Mouse (Mus musculus): ENCODE measurements around the gene Qrfp. TPM values are rescaled to one million over a fixed set of nuclear protein-coding genes. Genes with fewer than 3 reads are reported as not detected.

Gene Qrfp
- total and polyA plus RNA-seq, 2 experiments from 2014 or later: 0.06 to 0.19 TPM

DNA sequence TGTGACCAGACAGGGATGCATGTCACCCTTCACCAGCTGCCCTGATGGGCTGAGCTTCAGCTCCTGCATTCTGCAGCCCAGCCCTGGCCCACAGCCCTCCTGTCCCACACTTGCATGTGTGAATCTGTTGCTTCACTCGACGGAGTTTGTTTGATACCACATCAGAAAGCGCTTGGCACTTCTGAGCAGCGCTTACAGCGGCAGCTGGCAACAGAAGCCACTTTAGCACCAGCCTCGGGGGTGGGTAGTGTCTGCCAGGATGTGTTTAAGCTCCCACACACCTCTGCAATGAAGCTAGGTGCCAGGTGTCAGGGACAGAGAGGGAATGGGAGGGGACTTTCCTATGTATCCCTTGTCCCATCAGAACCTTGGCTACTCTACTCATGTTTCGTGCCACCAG is 4.3 kb upstream of the Qrfp start:
- TF ChIP-seq CTCF (IDR thresholded peaks at IDR 0.05; ENCODE audit: low read depth): no peak

DNA sequence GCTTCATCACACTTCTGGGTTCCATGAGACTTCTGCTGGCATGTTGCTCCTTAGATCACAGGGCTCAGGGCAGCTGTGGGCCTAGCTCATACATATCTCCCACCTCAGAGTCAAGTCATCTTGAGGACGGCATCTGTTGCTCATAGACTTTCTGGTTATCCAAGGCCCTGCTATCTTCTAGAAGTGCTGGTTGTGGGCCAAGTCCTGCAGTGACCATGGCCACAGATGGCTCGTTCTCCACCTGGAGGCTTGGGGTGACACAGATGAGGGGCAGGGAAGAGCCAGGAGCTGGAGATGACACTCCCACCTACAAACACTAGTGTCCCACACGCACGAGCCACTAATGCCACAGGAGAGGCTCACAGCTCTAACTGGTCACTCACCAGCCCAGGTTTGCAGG is 3.3 kb upstream of the Qrfp start:
- no peaks in the 10 kb centered on the region for H3K4me1 ChIP-seq (ENCODE audit: insufficient read depth)

More for the DNA sequence above, 4.3 kb upstream of the Qrfp start:
- Histone ChIP-seq H3K9ac (no peak overlapping the region), H3K4me1 (ENCODE audit: insufficient read depth) (no peaks in the 10 kb centered on the region), H3K36me3 (ENCODE audit: insufficient read depth) (no peaks in the 10 kb centered on the region; the same call in 1 of the 2 replicates), H3K27ac (ENCODE audit: low read depth, low read length) (no peak overlapping the region), H3K4me3 (ENCODE audit: low read depth, low read length) (no peak overlapping the region), H3K27me3 (ENCODE audit: insufficient read depth, low read length) (no peaks in the 10 kb centered on the region), H3K4me2 (ENCODE audit: low read depth) (no peak overlapping the region), H3K9me3 (ENCODE audit: low read length) (no peaks in the 10 kb centered on the region)
- ATAC-seq (peak; percentile 34; the same call in 1 of the 2 replicates), DNase-seq (no peak)
- WGBS: 56% methylated on average over 7 of the region's 7 CpGs

DNA sequence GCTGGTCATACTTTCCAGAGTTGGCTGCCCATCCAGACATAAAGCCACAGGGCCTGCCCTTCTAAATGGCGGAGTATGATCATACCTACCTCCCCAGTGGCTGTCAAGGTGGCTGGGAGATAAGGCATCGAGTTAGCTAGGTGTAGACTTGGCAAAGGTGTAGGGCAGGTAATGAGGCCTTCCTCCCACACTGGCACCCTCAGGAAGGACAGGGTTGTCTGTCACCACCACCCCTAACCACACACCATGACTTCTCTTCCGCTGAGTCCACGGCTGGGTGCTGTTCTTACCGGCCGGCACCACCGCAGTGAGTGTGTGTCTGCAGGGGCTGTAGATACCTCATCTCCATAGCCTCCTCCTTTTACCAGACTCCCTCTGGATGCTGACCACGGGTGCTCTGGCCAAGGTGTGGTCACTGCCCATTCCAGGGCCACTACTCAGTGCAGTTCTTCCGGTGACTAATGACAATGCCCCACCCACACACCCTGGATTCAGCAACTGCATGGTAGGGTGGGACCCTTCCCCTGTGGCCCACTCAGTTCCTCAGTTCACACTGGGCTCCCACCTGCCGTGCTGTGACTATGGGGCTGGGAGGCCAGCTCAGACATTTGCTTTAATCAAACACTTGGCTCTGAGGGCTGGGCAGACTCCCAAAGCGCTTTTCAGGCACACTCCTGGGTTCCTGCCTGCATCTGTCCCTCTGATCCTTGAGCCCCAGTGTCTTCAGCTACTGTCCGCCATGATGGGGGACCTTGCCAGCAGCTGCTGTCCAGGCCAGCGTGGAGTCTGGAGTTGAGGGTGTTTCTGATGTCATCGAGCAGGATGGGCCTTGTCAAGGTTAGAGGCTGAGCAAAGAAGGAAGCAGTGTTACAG is 942 bp upstream of the Qrfp start:
- Histone ChIP-seq H3K4me2 (ENCODE audit: low read depth) (no peak overlapping the region), H3K27ac (ENCODE audit: low read depth, low read length) (no peak overlapping the region), H3K27me3 (ENCODE audit: insufficient read depth, low read length) (no peaks in the 10 kb centered on the region), H3K9me3 (ENCODE audit: low read length) (no peaks in the 10 kb centered on the region), H3K4me3 (ENCODE audit: low read depth, low read length) (no peak overlapping the region), H3K4me1 (ENCODE audit: insufficient read depth) (peaks cover 4% of the 10 kb centered on the region; the same call in 1 of the 2 replicates), H3K36me3 (ENCODE audit: insufficient read depth) (no peaks in the 10 kb centered on the region; the same call in 1 of the 2 replicates), H3K9ac (no peak overlapping the region)
- ATAC-seq (no peak), DNase-seq (no peak)
- WGBS: 79% methylated on average over 14 of the region's 14 CpGs
- TF ChIP-seq CTCF (IDR thresholded peaks at IDR 0.05; ENCODE audit: low read depth): no peak

More for the DNA sequence above, 3.3 kb upstream of the Qrfp start:
- no peak overlapping the region for H3K4me3 ChIP-seq (ENCODE audit: low read depth, low read length)
- no peak overlapping the region for H3K27ac ChIP-seq (ENCODE audit: low read depth, low read length)
- 90% methylated on average over 4 of the region's 4 CpGs for whole genome bisulfite sequencing
- DNase-seq (no peak), ATAC-seq (no peak)
- no peaks in the 10 kb centered on the region for H3K27me3 ChIP-seq (ENCODE audit: insufficient read depth, low read length)
- no peak for TF ChIP-seq CTCF (IDR thresholded peaks at IDR 0.05; ENCODE audit: low read depth)
- no peak overlapping the region for H3K4me2 ChIP-seq (ENCODE audit: low read depth)
- H3K36me3 ChIP-seq (ENCODE audit: insufficient read depth): no peaks in the 10 kb centered on the region; the same call in 1 of the 2 replicates
- H3K9ac ChIP-seq: no peak overlapping the region
- no peaks in the 10 kb centered on the region for H3K9me3 ChIP-seq (ENCODE audit: low read length)

DNA sequence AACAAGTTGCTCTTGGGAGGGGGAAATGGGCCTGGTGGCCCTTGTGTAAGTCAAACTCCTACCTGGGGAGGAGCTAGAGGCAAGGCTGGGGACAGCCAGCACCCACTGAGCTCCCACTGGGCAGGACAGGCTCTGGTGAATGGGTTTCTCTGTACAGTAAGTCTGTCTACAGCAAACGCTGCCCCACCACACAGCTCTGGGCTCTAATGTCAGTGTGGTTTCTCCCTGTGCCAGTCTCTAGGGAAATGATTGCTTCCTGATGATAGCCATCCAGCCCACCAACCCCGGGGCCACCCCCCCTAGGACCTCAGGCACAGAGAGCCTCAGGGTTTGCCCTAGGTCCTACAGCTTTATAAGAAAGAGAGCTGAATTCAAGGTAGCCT is 1.0 kb downstream of the Qrfp start:
- Histone ChIP-seq H3K36me3 (ENCODE audit: insufficient read depth) (0 out of 2 replicates have a peak, but pooled peaks cover 1% of the 10 kb centered on the region), H3K4me1 (ENCODE audit: insufficient read depth) (peaks cover 4% of the 10 kb centered on the region; the same call in 1 of the 2 replicates), H3K4me3 (ENCODE audit: low read depth, low read length) (no peak overlapping the region), H3K9me3 (ENCODE audit: low read length) (no peaks in the 10 kb centered on the region), H3K27me3 (ENCODE audit: insufficient read depth, low read length) (no peaks in the 10 kb centered on the region), H3K27ac (ENCODE audit: low read depth, low read length) (no peak overlapping the region), H3K4me2 (ENCODE audit: low read depth) (no peak overlapping the region), H3K9ac (no peak overlapping the region)
- 0 out of 2 replicates have a peak, but pooled peaks have one; percentile 10 for TF ChIP-seq CTCF (IDR thresholded peaks at IDR 0.05; ENCODE audit: low read depth)
- 56% methylated on average over 2 of the region's 2 CpGs for WGBS
- ATAC-seq: no peak
- DNase-seq: no peak

DNA sequence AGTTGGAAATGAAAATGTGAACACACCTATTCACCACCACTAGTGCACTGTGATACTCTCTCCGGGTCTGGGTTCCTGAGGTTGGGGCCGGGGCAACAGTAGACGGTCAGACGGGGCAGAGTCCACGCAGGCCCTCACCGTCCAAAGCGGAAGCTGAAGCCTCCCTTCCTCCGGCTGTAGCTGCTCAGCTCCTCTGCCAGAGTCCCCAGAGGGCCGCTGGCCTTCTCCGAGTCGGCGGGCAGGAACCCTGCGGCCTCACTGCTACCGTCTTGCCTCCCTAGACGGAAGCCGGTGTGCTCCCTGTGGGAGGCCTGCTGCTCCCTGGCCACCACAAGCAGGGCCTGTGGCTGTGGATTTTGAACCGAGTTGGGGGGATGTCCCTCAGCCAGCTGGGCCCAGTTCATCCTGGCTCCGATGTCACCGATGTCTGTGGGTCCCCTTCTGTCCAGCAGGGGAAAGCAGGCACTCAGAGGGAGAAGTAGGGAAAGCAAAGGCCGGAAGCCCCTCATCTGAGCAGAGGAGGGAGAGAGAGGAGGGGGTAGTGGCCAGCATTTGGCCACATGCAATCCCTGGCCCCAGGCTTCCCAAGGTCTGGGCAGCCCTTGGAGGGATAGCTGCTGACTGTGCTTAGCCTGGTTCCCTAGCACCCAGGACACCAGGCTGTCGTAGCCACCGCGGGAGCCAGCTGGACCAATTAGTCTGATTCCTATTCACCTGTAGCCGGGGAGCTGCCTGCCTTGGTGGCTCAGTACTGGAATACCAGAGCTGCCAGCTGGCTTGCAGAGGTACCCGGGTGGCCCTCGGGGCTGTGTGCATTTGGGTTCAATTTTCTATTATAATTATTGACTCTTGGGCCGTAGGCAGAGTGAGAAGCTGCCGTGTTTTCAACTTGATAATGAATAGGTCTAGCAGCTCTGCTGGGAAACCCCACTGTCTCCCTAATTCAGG is 1.7 kb downstream of the Qrfp start:
- WGBS: 43% methylated on average over 28 of the region's 28 CpGs
- H3K4me1 ChIP-seq (ENCODE audit: insufficient read depth): peaks cover 4% of the 10 kb centered on the region; the same call in 1 of the 2 replicates
- no peak overlapping the region for H3K27ac ChIP-seq (ENCODE audit: low read depth, low read length)
- 0 out of 2 replicates have a peak, but pooled peaks cover 7% of the 10 kb centered on the region for H3K36me3 ChIP-seq (ENCODE audit: insufficient read depth)
- TF ChIP-seq CTCF (IDR thresholded peaks at IDR 0.05; ENCODE audit: low read depth): peak; percentile 41
- H3K4me2 ChIP-seq (ENCODE audit: low read depth): no peak overlapping the region
- peak; percentile 32; the same call in 1 of the 2 replicates for ATAC-seq
- no peaks in the 10 kb centered on the region for H3K9me3 ChIP-seq (ENCODE audit: low read length)
- no peaks in the 10 kb centered on the region for H3K27me3 ChIP-seq (ENCODE audit: insufficient read depth, low read length)
- H3K9ac ChIP-seq: no peak overlapping the region
- DNase-seq: no peak
- H3K4me3 ChIP-seq (ENCODE audit: low read depth, low read length): no peak overlapping the region

DNA sequence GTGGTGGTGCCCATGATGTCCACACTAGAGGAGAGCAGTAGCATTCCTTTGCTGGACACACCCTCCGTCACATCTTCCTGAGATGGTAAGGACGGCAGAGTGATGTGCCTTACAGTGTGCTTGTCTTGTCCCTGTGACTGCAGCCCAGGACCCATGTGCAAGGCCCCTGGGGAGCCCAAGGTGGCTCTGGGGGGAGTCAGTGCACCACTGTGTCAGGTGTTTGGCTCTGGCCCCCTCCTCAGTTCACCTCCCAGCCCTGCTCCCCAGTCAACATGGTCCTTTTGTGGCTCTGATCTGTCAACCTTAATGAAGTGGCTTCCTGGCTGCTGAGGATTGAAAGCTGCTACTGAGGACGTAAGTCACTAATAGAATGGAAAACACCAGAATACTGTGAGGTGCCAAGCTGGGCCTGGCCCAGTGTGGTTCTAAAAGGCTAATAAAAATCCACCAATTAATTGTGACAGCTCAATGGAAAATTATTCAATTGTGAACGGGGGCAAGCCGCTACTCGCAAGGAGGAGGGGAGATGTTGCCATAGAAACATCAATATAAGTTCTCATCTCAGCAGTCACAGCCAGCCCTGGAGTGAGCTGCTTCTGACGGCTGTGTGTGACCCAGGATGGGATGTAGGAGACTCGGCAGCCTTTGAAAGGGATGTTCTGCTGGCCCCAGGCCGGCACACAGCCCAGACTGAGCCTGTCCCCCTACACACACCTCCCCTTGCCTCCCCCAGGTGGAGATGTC is 3.6 kb downstream of the Qrfp start:
- Histone ChIP-seq H3K9ac (no peak overlapping the region), H3K4me1 (ENCODE audit: insufficient read depth) (peaks cover 4% of the 10 kb centered on the region; the same call in 1 of the 2 replicates), H3K27me3 (ENCODE audit: insufficient read depth, low read length) (no peaks in the 10 kb centered on the region), H3K9me3 (ENCODE audit: low read length) (no peaks in the 10 kb centered on the region), H3K27ac (ENCODE audit: low read depth, low read length) (no peak overlapping the region), H3K4me2 (ENCODE audit: low read depth) (no peak overlapping the region), H3K4me3 (ENCODE audit: low read depth, low read length) (no peak overlapping the region), H3K36me3 (ENCODE audit: insufficient read depth) (peaks cover 18% of the 10 kb centered on the region)
- ATAC-seq (peak; percentile 70), DNase-seq (peak; percentile 47)
- 19% methylated on average over 9 of the region's 9 CpGs for WGBS
- no peak for TF ChIP-seq CTCF (IDR thresholded peaks at IDR 0.05; ENCODE audit: low read depth)
